Mouse (Mus musculus): ENCODE results near the gene Rufy4. TPM values are rescaled to one million over a fixed set of nuclear protein-coding genes. Genes with fewer than 3 reads are reported as not detected.

Gene Rufy4
- polyA plus RNA-seq, 1 experiment, result 2.6 TPM

DNA sequence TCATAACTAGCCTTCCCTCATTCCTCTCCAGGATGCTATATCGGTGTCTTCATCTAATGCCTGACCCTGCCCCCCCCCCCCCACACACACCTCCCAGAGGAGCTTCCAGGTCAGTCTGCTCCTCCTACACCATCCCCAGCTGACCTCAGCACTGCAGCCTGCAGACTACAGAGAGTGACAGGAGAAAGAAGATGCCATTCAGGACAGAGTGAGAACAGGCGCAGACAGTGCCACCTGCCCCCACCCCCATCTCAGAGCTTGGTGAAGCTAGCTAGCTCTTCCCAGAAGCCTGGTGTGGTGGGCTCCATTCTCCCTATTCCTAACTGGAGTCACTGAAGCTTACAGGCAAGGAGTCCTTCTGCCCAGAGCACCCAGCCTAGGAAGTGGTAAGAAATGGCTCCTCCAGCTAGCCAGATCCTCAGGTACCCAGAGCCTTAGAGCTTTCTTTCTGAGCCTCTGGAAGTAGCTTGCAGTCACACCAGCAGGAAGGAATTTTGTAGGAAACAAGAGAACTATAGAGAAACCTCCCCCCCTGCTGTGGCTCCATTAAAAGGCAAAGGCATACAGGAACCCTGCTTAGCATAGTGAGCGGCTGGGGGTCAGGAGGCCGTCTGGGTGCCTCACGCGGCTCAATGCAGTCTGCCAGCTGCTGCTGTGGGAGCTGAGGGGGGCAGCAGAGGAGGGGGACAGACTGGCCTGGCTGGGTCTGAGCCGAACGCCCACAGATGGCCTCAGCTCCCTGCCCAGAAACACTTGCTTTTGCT lies 14.2 kb upstream of the Rufy4 start:
- TF ChIP-seq POLR2A (IDR thresholded peaks at IDR 0.05; ENCODE audit: borderline replicate concordance, control insufficient read depth, low read depth, low read length) (no peak), CTCF (IDR thresholded peaks at IDR 0.05; ENCODE audit: control insufficient read depth, insufficient read depth, low read length) (no peak)
- no peak overlapping the region for H3K27ac ChIP-seq (ENCODE audit: control insufficient read depth, insufficient read depth, low read depth, low read length, poor library complexity)
- H3K4me1 ChIP-seq (ENCODE audit: control insufficient read depth, insufficient read depth, low read length), result no peaks in the 10 kb centered on the region
- 77% methylated on average over 8 of the region's 8 CpGs for WGBS
- H3K4me3 ChIP-seq (replicated peaks; ENCODE audit: control insufficient read depth, low read depth, low read length), result no peak overlapping the region

- Histone ChIP-seq H3K4me3 (replicated peaks; ENCODE audit: control insufficient read depth, low read depth, low read length) (no peak overlapping the region), H3K27ac (ENCODE audit: control insufficient read depth, insufficient read depth, low read depth, low read length, poor library complexity) (no peak overlapping the region), H3K4me1 (ENCODE audit: control insufficient read depth, insufficient read depth, low read length) (no peaks in the 10 kb centered on the region; the same call in 1 of the 2 replicates)
- TF ChIP-seq POLR2A (IDR thresholded peaks at IDR 0.05; ENCODE audit: borderline replicate concordance, control insufficient read depth, low read depth, low read length) (no peak), CTCF (IDR thresholded peaks at IDR 0.05; ENCODE audit: control insufficient read depth, insufficient read depth, low read length) (no peak)
- 76% methylated on average over 6 of the region's 6 CpGs for WGBS
These were observed 13.7 kb upstream of the Rufy4 start for GRCm38 (mm10) chr1:74111696-74112030.

- 58% methylated on average over 3 of the region's 3 CpGs for WGBS
- TF ChIP-seq CTCF (IDR thresholded peaks at IDR 0.05; ENCODE audit: control insufficient read depth, insufficient read depth, low read length) (no peak), POLR2A (IDR thresholded peaks at IDR 0.05; ENCODE audit: borderline replicate concordance, control insufficient read depth, low read depth, low read length) (no peak)
- Histone ChIP-seq H3K27ac (ENCODE audit: control insufficient read depth, insufficient read depth, low read depth, low read length, poor library complexity) (no peak overlapping the region), H3K4me3 (replicated peaks; ENCODE audit: control insufficient read depth, low read depth, low read length) (no peak overlapping the region), H3K4me1 (ENCODE audit: control insufficient read depth, insufficient read depth, low read length) (no peaks in the 10 kb centered on the region; the same call in 1 of the 2 replicates)
These were observed 12.3 kb upstream of the Rufy4 start for GRCm38 (mm10) chr1:74113071-74113470.

DNA sequence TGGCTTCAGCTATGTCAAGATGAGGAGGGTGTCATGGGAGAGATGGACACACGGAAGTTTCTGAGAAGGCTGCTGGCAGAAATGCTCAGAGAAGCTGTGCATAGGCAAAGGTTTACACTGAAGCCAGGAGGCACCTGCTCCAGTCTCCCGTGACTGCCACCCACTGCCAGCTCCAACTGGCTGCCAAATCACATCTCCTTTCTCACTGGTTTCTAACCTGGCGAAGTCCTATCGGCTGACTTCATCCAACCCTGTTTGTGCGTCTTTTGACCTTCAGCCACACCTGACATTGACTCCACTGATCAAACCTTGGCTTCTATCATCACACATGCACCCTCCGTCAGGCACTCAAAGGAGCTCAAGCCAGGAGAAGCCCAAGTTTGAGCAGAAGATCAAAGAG lies 7.5 kb upstream of the Rufy4 start:
- TF ChIP-seq CTCF (IDR thresholded peaks at IDR 0.05; ENCODE audit: control insufficient read depth, insufficient read depth, low read length) (no peak), POLR2A (IDR thresholded peaks at IDR 0.05; ENCODE audit: borderline replicate concordance, control insufficient read depth, low read depth, low read length) (no peak)
- Histone ChIP-seq H3K4me1 (ENCODE audit: control insufficient read depth, insufficient read depth, low read length) (no peaks in the 10 kb centered on the region; the same call in 1 of the 2 replicates), H3K27ac (ENCODE audit: control insufficient read depth, insufficient read depth, low read depth, low read length, poor library complexity) (no peak overlapping the region), H3K4me3 (replicated peaks; ENCODE audit: control insufficient read depth, low read depth, low read length) (no peak overlapping the region)
- WGBS, result 81% methylated on average over 6 of the region's 6 CpGs

- Histone ChIP-seq H3K4me3 (replicated peaks; ENCODE audit: control insufficient read depth, low read depth, low read length) (no peak overlapping the region), H3K27ac (ENCODE audit: control insufficient read depth, insufficient read depth, low read depth, low read length, poor library complexity) (no peak overlapping the region), H3K4me1 (ENCODE audit: control insufficient read depth, insufficient read depth, low read length) (no peaks in the 10 kb centered on the region; the same call in 1 of the 2 replicates)
- TF ChIP-seq CTCF (IDR thresholded peaks at IDR 0.05; ENCODE audit: control insufficient read depth, insufficient read depth, low read length), result no peak
- TF ChIP-seq POLR2A (IDR thresholded peaks at IDR 0.05; ENCODE audit: borderline replicate concordance, control insufficient read depth, low read depth, low read length), result no peak
- 62% methylated on average over 1 of the region's 1 CpGs for WGBS
These were observed 6.2 kb upstream of the Rufy4 start for GRCm38 (mm10) chr1:74119115-74119514.

DNA sequence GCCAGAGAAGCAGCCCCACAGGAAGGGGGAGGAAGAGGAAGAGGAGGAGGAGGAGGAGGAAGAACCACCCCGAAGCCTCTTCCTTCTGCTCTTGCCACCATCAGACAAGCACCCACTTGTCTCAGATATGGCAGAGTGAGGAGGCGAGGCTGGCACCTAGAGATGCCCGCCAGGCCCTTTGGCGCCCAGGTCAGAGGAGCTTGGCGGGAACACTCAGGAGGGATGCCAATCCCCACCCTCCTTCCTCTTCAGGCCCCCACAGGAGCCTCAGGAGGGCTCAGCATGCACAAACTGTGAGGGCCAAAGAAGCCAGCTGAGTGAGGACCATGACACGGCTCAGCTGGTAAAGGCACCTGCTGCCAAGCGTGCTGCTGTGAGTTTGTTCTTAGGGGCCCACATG lies 4.2 kb upstream of the Rufy4 start:
- TF ChIP-seq CTCF (IDR thresholded peaks at IDR 0.05; ENCODE audit: control insufficient read depth, insufficient read depth, low read length), result no peak
- TF ChIP-seq POLR2A (IDR thresholded peaks at IDR 0.05; ENCODE audit: borderline replicate concordance, control insufficient read depth, low read depth, low read length), result no peak
- Histone ChIP-seq H3K4me1 (ENCODE audit: control insufficient read depth, insufficient read depth, low read length) (no peaks in the 10 kb centered on the region; the same call in 1 of the 2 replicates), H3K4me3 (replicated peaks; ENCODE audit: control insufficient read depth, low read depth, low read length) (no peak overlapping the region), H3K27ac (ENCODE audit: control insufficient read depth, insufficient read depth, low read depth, low read length, poor library complexity) (no peak overlapping the region)
- WGBS, result 53% methylated on average over 7 of the region's 7 CpGs

GRCm38 (mm10) chr1:74121821-74122576 lies 3.3 kb upstream of the Rufy4 start:
- TF ChIP-seq CTCF (IDR thresholded peaks at IDR 0.05; ENCODE audit: control insufficient read depth, insufficient read depth, low read length), result no peak
- TF ChIP-seq POLR2A (IDR thresholded peaks at IDR 0.05; ENCODE audit: borderline replicate concordance, control insufficient read depth, low read depth, low read length), result no peak
- Histone ChIP-seq H3K27ac (ENCODE audit: control insufficient read depth, insufficient read depth, low read depth, low read length, poor library complexity) (no peak overlapping the region), H3K4me1 (ENCODE audit: control insufficient read depth, insufficient read depth, low read length) (no peaks in the 10 kb centered on the region), H3K4me3 (replicated peaks; ENCODE audit: control insufficient read depth, low read depth, low read length) (no peak overlapping the region)
- 43% methylated on average over 9 of the region's 9 CpGs for whole genome bisulfite sequencing

GRCm38 (mm10) chr1:74123215-74123614 lies 2.1 kb upstream of the Rufy4 start:
- Histone ChIP-seq H3K27ac (ENCODE audit: control insufficient read depth, insufficient read depth, low read depth, low read length, poor library complexity) (no peak overlapping the region), H3K4me3 (replicated peaks; ENCODE audit: control insufficient read depth, low read depth, low read length) (no peak overlapping the region), H3K4me1 (ENCODE audit: control insufficient read depth, insufficient read depth, low read length) (no peaks in the 10 kb centered on the region)
- WGBS, result 73% methylated on average over 8 of the region's 8 CpGs
- TF ChIP-seq POLR2A (IDR thresholded peaks at IDR 0.05; ENCODE audit: borderline replicate concordance, control insufficient read depth, low read depth, low read length), result no peak
- TF ChIP-seq CTCF (IDR thresholded peaks at IDR 0.05; ENCODE audit: control insufficient read depth, insufficient read depth, low read length), result no peak
